Mouse (Mus musculus) lung, embryonic 14.5 days (tissue): ENCODE results near the gene Map1b. TPM values are rescaled to one million over a fixed set of nuclear protein-coding genes. Genes with fewer than 3 reads are reported as not detected.

Experiments used
- ATAC-seq: fragments of 200-750 bp; cut with Nextera tagmentation; 2 replicates; pipeline ENCODE4 v1.8.0; 2017; ENCODE audit warnings: mild to moderate bottlenecking, moderate TSS enrichment, moderate library complexity; ENCODE audit not compliant: insufficient read depth
- DNase-seq: peaks from one replicate; pipeline ENCODE4 v3.0.0-alpha.2; 2015
- H3K27ac ChIP-seq: fragments of 300-500 bp; sonication (generic); 2 replicates; pipeline ENCODE4 v1.5.1; 2014; ENCODE audit warnings: low read depth, mild to moderate bottlenecking, moderate library complexity
- H3K27me3 ChIP-seq: fragments of 300-500 bp; sonication (generic); 2 replicates; pipeline ENCODE4 v1.6.1; 2014; ENCODE audit warnings: low read length, control low read depth; ENCODE audit not compliant: insufficient read depth
- H3K36me3 ChIP-seq: fragments of 300-500 bp; sonication (generic); 2 replicates; pipeline ENCODE4 v1.6.1; 2014; ENCODE audit warnings: control low read depth; ENCODE audit not compliant: insufficient read depth
- H3K4me1 ChIP-seq: fragments of 300-500 bp; sonication (generic); 2 replicates; pipeline ENCODE4 v1.6.1; 2014; ENCODE audit warnings: antibody characterized with exemption, control low read depth; ENCODE audit not compliant: insufficient read depth
- H3K4me2 ChIP-seq: fragments of 300-500 bp; sonication (generic); 2 replicates; pipeline ENCODE4 v1.6.1; 2014; ENCODE audit warnings: mild to moderate bottlenecking
- H3K4me3 ChIP-seq: fragments of 300-500 bp; sonication (generic); 2 replicates; pipeline ENCODE4 v1.5.1; 2014; ENCODE audit warnings: low read depth, low read length
- H3K9ac ChIP-seq: fragments of 300-500 bp; sonication (generic); 2 replicates; pipeline ENCODE4 v1.6.1; 2014
- H3K9me3 ChIP-seq: fragments of 300-500 bp; sonication (generic); 2 replicates; pipeline ENCODE4 v1.6.1; 2016; ENCODE audit warnings: low read depth, low read length, control low read depth
- CTCF ChIP-seq: IDR thresholded peaks from 2 replicates; pipeline ENCODE4 v1.5.1; 2016; ENCODE audit warnings: antibody characterized with exemption, low read depth
- WGBS: fragments of 180-500 bp; shearing (Covaris S2); extraction: QIAGEN DNeasy Blood & Tissue Kit; methylation state at CpG from one replicate; pipeline ENCODE4 v1.1.7; 2014; 5-methylcytosine and 5-hydroxymethylcytosine counted together
- polyA plus RNA-seq: library from polyadenylated mRNA; unstranded; fragments of >200 nt; fragmentation: Nextera tagmentation; extraction: Ambion mirVana; gene quantifications from 2 replicates; pipeline ENCODE4 v1.2.1, GENCODE M21; 2014

Gene Map1b
- polyA plus RNA-seq, 1 experiment from 2014 or later, result 73.3 TPM

DNA sequence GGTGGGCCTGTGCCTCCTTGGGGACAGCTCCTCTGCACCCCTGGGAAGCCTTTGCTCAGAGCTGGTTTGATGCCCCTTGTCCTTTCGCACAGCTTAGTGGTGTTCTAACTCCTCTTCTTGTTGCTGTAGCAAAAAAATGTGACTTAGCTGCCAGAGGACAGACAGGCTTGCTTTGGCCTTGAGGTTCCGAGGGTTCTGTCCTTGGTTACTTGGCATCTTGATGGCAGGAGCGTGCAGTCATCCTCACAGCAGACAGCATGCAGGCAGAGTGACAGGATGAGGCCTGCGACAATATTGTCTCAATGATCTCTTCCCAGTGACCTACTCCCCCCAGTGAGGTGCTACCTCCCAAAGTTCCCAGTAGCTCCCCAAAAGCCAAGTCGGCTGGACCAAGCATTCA lies 41.0 kb upstream of the Map1b start:
- H3K27me3 ChIP-seq, result no peaks in the 10 kb centered on the region
- TF ChIP-seq CTCF, result no peak
- H3K4me1 ChIP-seq, result no peaks in the 10 kb centered on the region
- ATAC-seq, result no peak
- H3K4me3 ChIP-seq, result no peak overlapping the region
- H3K4me2 ChIP-seq, result no peak overlapping the region
- H3K9me3 ChIP-seq, result no peaks in the 10 kb centered on the region
- H3K36me3 ChIP-seq, result no peaks in the 10 kb centered on the region
- no peak overlapping the region for H3K27ac ChIP-seq
- no peak overlapping the region for H3K9ac ChIP-seq
- no peak for DNase-seq
- 79% methylated on average over 5 of the region's 5 CpGs for WGBS

- Histone ChIP-seq H3K36me3 (no peaks in the 10 kb centered on the region), H3K9me3 (no peaks in the 10 kb centered on the region), H3K4me3 (no peak overlapping the region), H3K27ac (no peak overlapping the region), H3K4me2 (no peak overlapping the region), H3K4me1 (no peaks in the 10 kb centered on the region), H3K27me3 (no peaks in the 10 kb centered on the region), H3K9ac (no peak overlapping the region)
- 18% methylated on average over 8 of the region's 8 CpGs for WGBS
- TF ChIP-seq CTCF, result no peak
- DNase-seq, result no peak
- no peak for ATAC-seq
These were observed 38.6 kb upstream of the Map1b start for GRCm38 (mm10) chr13:99554960-99555359.

- no peak overlapping the region for H3K4me2 ChIP-seq
- no peaks in the 10 kb centered on the region for H3K4me1 ChIP-seq
- no peaks in the 10 kb centered on the region for H3K27me3 ChIP-seq
- no peak for TF ChIP-seq CTCF
- ATAC-seq (no peak), DNase-seq (no peak)
- WGBS, result 71% methylated on average over 6 of the region's 6 CpGs
- no peak overlapping the region for H3K4me3 ChIP-seq
- no peaks in the 10 kb centered on the region for H3K36me3 ChIP-seq
- H3K9ac ChIP-seq, result no peak overlapping the region
- no peaks in the 10 kb centered on the region for H3K9me3 ChIP-seq
- no peak overlapping the region for H3K27ac ChIP-seq
These were observed 38.1 kb upstream of the Map1b start for GRCm38 (mm10) chr13:99554466-99554865.

DNA sequence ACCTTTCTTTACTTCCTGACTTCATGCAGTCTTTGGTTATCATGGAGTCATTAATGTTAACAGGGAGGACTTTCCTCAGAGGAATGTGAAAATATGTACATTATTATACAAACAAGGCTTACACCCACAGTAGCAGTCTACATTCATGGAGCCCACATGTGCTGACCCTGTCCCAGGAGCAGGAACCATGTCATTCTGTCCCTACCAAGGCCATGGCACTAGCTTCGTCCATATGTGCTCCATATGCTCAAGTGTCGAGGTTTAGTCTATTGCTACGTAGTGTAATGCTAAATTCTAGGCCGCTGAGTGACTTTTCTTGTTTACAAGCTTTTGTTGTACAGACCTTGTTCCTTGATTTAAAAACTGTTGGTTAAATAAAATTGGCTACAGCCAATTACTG lies 36.0 kb upstream of the Map1b start:
- WGBS, result 90% methylated on average over 4 of the region's 4 CpGs
- TF ChIP-seq CTCF, result no peak
- Histone ChIP-seq H3K36me3 (no peaks in the 10 kb centered on the region), H3K27me3 (no peaks in the 10 kb centered on the region), H3K9ac (no peak overlapping the region), H3K27ac (no peak overlapping the region), H3K4me2 (no peak overlapping the region), H3K4me3 (no peak overlapping the region), H3K4me1 (no peaks in the 10 kb centered on the region), H3K9me3 (no peaks in the 10 kb centered on the region)
- no peak for DNase-seq
- no peak for ATAC-seq

GRCm38 (mm10) chr13:99550679-99551369 lies 34.5 kb upstream of the Map1b start:
- H3K4me2 ChIP-seq, result no peak overlapping the region
- no peak for TF ChIP-seq CTCF
- no peaks in the 10 kb centered on the region for H3K9me3 ChIP-seq
- no peak overlapping the region for H3K27ac ChIP-seq
- no peak for DNase-seq
- H3K27me3 ChIP-seq, result no peaks in the 10 kb centered on the region
- ATAC-seq, result no peak
- H3K4me1 ChIP-seq, result no peaks in the 10 kb centered on the region
- H3K4me3 ChIP-seq, result no peak overlapping the region
- no peaks in the 10 kb centered on the region for H3K36me3 ChIP-seq
- H3K9ac ChIP-seq, result no peak overlapping the region
- 59% methylated on average over 12 of the region's 12 CpGs for WGBS

- Histone ChIP-seq H3K36me3 (no peaks in the 10 kb centered on the region), H3K4me1 (no peaks in the 10 kb centered on the region), H3K4me3 (no peak overlapping the region), H3K9ac (no peak overlapping the region), H3K27me3 (no peaks in the 10 kb centered on the region), H3K9me3 (no peaks in the 10 kb centered on the region), H3K4me2 (no peak overlapping the region), H3K27ac (no peak overlapping the region)
- no peak for DNase-seq
- no peak for ATAC-seq
- TF ChIP-seq CTCF, result no peak
- WGBS, result 72% methylated on average over 4 of the region's 4 CpGs
These were observed 33.7 kb upstream of the Map1b start for GRCm38 (mm10) chr13:99550060-99550459.

DNA sequence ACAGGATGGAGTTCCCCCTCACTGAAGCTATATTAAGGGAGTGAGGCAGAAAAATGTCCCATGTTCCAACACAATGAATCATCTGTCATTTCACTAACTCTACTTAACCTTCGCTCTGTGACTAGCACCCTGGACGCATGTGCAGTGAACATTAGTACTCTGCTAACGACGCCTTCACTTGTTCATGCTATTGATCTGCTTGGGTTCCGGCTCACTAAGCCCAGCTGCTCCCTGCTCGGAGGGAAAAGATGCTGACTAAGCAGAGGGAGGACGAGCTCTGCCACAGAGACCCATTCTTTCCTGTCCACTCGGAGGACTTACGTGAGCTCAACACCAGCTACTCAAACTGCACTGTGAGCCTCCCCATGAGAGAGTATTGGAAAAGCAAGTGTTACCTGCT lies 33.2 kb upstream of the Map1b start:
- Histone ChIP-seq H3K4me1 (no peaks in the 10 kb centered on the region), H3K9me3 (no peaks in the 10 kb centered on the region), H3K27me3 (no peaks in the 10 kb centered on the region), H3K9ac (no peak overlapping the region), H3K4me2 (no peak overlapping the region), H3K36me3 (no peaks in the 10 kb centered on the region), H3K4me3 (no peak overlapping the region), H3K27ac (no peak overlapping the region)
- no peak for DNase-seq
- no peak for ATAC-seq
- no peak for TF ChIP-seq CTCF
- WGBS, result 38% methylated on average over 9 of the region's 9 CpGs
